Mouse (Mus musculus): ENCODE results near the gene Baz2b. TPM values are rescaled to one million over a fixed set of nuclear protein-coding genes. Genes with fewer than 3 reads are reported as not detected.

Baz2b gene
- polyA plus RNA-seq, 1 experiment = 13.7 TPM

GRCm38 (mm10) chr2:59959668-59960494 lies 249.8 kb downstream of the Baz2b start:
- WGBS = 84% methylated on average over 14 of the region's 14 CpGs
- Histone ChIP-seq H3K27ac (ENCODE audit: insufficient read depth, low read length) (no peak overlapping the region), H3K4me3 (ENCODE audit: extremely low read depth, insufficient read depth, insufficient read length) (no peak overlapping the region), H3K27me3 (ENCODE audit: control insufficient read depth, insufficient read depth, low read length) (no peaks in the 10 kb centered on the region), H3K4me1 (ENCODE audit: control insufficient read depth, insufficient read depth, insufficient read length) (no peaks in the 10 kb centered on the region), H3K36me3 (ENCODE audit: control insufficient read depth, insufficient read depth, low read length) (peaks cover 31% of the 10 kb centered on the region)
- DNase-seq (ENCODE audit: low read depth in 1 of 2, low spot score in 2 of 2) = no peak
- TF ChIP-seq CTCF (IDR thresholded peaks at IDR 0.05; ENCODE audit: extremely low read depth, insufficient read depth, insufficient read length, insufficient replicate concordance) = no peak
- TF ChIP-seq POLR2A (IDR thresholded peaks at IDR 0.05; ENCODE audit: low read depth, low read length) = no peak

- no peaks in the 10 kb centered on the region for H3K4me1 ChIP-seq (ENCODE audit: control insufficient read depth, insufficient read depth, insufficient read length)
- DNase-seq (ENCODE audit: low read depth in 1 of 2, low spot score in 2 of 2) = no peak
- peaks cover 30% of the 10 kb centered on the region for H3K36me3 ChIP-seq (ENCODE audit: control insufficient read depth, insufficient read depth, low read length)
- TF ChIP-seq POLR2A (IDR thresholded peaks at IDR 0.05; ENCODE audit: low read depth, low read length) (no peak), CTCF (IDR thresholded peaks at IDR 0.05; ENCODE audit: extremely low read depth, insufficient read depth, insufficient read length, insufficient replicate concordance) (no peak)
- no peaks in the 10 kb centered on the region for H3K27me3 ChIP-seq (ENCODE audit: control insufficient read depth, insufficient read depth, low read length)
- WGBS = 92% methylated on average over 6 of the region's 6 CpGs
- no peak overlapping the region for H3K27ac ChIP-seq (ENCODE audit: insufficient read depth, low read length)
- no peak overlapping the region for H3K4me3 ChIP-seq (ENCODE audit: extremely low read depth, insufficient read depth, insufficient read length)
Measured at GRCm38 (mm10) chr2:59958543-59958942, 251.1 kb downstream of the Baz2b start.

GRCm38 (mm10) chr2:59955916-59956315 lies 253.7 kb downstream of the Baz2b start:
- no peak for DNase-seq (ENCODE audit: low read depth in 1 of 2, low spot score in 2 of 2)
- TF ChIP-seq POLR2A (IDR thresholded peaks at IDR 0.05; ENCODE audit: low read depth, low read length) (no peak), CTCF (IDR thresholded peaks at IDR 0.05; ENCODE audit: extremely low read depth, insufficient read depth, insufficient read length, insufficient replicate concordance) (no peak)
- WGBS = 93% methylated on average over 7 of the region's 7 CpGs
- Histone ChIP-seq H3K27me3 (ENCODE audit: control insufficient read depth, insufficient read depth, low read length) (no peaks in the 10 kb centered on the region), H3K27ac (ENCODE audit: insufficient read depth, low read length) (no peak overlapping the region), H3K4me1 (ENCODE audit: control insufficient read depth, insufficient read depth, insufficient read length) (no peaks in the 10 kb centered on the region), H3K4me3 (ENCODE audit: extremely low read depth, insufficient read depth, insufficient read length) (no peak overlapping the region), H3K36me3 (ENCODE audit: control insufficient read depth, insufficient read depth, low read length) (peaks cover 26% of the 10 kb centered on the region)

GRCm38 (mm10) chr2:59954791-59955190 lies 254.8 kb downstream of the Baz2b start:
- DNase-seq (ENCODE audit: low read depth in 1 of 2, low spot score in 2 of 2) = no peak
- Histone ChIP-seq H3K36me3 (ENCODE audit: control insufficient read depth, insufficient read depth, low read length) (peaks cover 21% of the 10 kb centered on the region), H3K4me3 (ENCODE audit: extremely low read depth, insufficient read depth, insufficient read length) (no peak overlapping the region), H3K27ac (ENCODE audit: insufficient read depth, low read length) (no peak overlapping the region), H3K4me1 (ENCODE audit: control insufficient read depth, insufficient read depth, insufficient read length) (no peaks in the 10 kb centered on the region), H3K27me3 (ENCODE audit: control insufficient read depth, insufficient read depth, low read length) (no peaks in the 10 kb centered on the region)
- 79% methylated on average over 3 of the region's 3 CpGs for WGBS
- TF ChIP-seq CTCF (IDR thresholded peaks at IDR 0.05; ENCODE audit: extremely low read depth, insufficient read depth, insufficient read length, insufficient replicate concordance) (no peak), POLR2A (IDR thresholded peaks at IDR 0.05; ENCODE audit: low read depth, low read length) (no peak)

- H3K4me1 ChIP-seq (ENCODE audit: control insufficient read depth, insufficient read depth, insufficient read length) = no peaks in the 10 kb centered on the region
- peaks cover 18% of the 10 kb centered on the region for H3K36me3 ChIP-seq (ENCODE audit: control insufficient read depth, insufficient read depth, low read length)
- no peak overlapping the region for H3K27ac ChIP-seq (ENCODE audit: insufficient read depth, low read length)
- H3K4me3 ChIP-seq (ENCODE audit: extremely low read depth, insufficient read depth, insufficient read length) = no peak overlapping the region
- no peak for TF ChIP-seq CTCF (IDR thresholded peaks at IDR 0.05; ENCODE audit: extremely low read depth, insufficient read depth, insufficient read length, insufficient replicate concordance)
- TF ChIP-seq POLR2A (IDR thresholded peaks at IDR 0.05; ENCODE audit: low read depth, low read length) = no peak
- H3K27me3 ChIP-seq (ENCODE audit: control insufficient read depth, insufficient read depth, low read length) = no peaks in the 10 kb centered on the region
- WGBS = 96% methylated on average over 13 of the region's 13 CpGs
- DNase-seq (ENCODE audit: low read depth in 1 of 2, low spot score in 2 of 2) = no peak
Measured at GRCm38 (mm10) chr2:59952286-59953014, 257.2 kb downstream of the Baz2b start.

- peaks cover 13% of the 10 kb centered on the region for H3K36me3 ChIP-seq (ENCODE audit: control insufficient read depth, insufficient read depth, low read length)
- no peaks in the 10 kb centered on the region for H3K4me1 ChIP-seq (ENCODE audit: control insufficient read depth, insufficient read depth, insufficient read length)
- H3K4me3 ChIP-seq (ENCODE audit: extremely low read depth, insufficient read depth, insufficient read length) = no peak overlapping the region
- 95% methylated on average over 8 of the region's 8 CpGs for WGBS
- DNase-seq (ENCODE audit: low read depth in 1 of 2, low spot score in 2 of 2) = no peak
- H3K27ac ChIP-seq (ENCODE audit: insufficient read depth, low read length) = no peak overlapping the region
- TF ChIP-seq CTCF (IDR thresholded peaks at IDR 0.05; ENCODE audit: extremely low read depth, insufficient read depth, insufficient read length, insufficient replicate concordance) (no peak), POLR2A (IDR thresholded peaks at IDR 0.05; ENCODE audit: low read depth, low read length) (no peak)
- no peaks in the 10 kb centered on the region for H3K27me3 ChIP-seq (ENCODE audit: control insufficient read depth, insufficient read depth, low read length)
Measured at GRCm38 (mm10) chr2:59951706-59952105, 257.9 kb downstream of the Baz2b start.
